Mouse (Mus musculus) bone marrow, adult 2 months (tissue): ENCODE results near the gene Fgfr2.

ENCODE experiments used
- CTCF ChIP-seq: fragments of 200-500 bp; IDR thresholded peaks from 2 replicates; pipeline ENCODE4 v1.5.1; 2011; ENCODE audit warnings: low read length, control low read depth; ENCODE audit not compliant: control insufficient read depth, insufficient read depth
- POLR2A ChIP-seq: fragments of 200-500 bp; IDR thresholded peaks from 2 replicates; pipeline ENCODE4 v1.6.1; 2011; ENCODE audit warnings: low read depth, mild to moderate bottlenecking, control low read depth, low read length, borderline replicate concordance; ENCODE audit not compliant: control insufficient read depth

- TF ChIP-seq CTCF (no peak), POLR2A (no peak)
Observed at GRCm38 (mm10) chr7:132128687-132129086, 994.5 kb downstream of the Fgfr2 start.
